Mouse (Mus musculus) layer of hippocampus, adult 2 months (tissue): Measurements from ENCODE around the gene St3gal5. TPM values are rescaled to one million over a fixed set of nuclear protein-coding genes. Genes with fewer than 3 reads are reported as not detected.
"Not testable (repeated sequence)": the region's sequence is repeated elsewhere in the genome, so short reads cannot be mapped to it uniquely, and the experiment has no call there.

Experiments used
- DNase-seq, 2 experiments: peaks; one replicate each; pipeline ENCODE4 v3.0.0; 2022; ENCODE audit warnings: low spot score in 2 of 2
- H3K27ac ChIP-seq: fragments of 200-600 bp; 2 replicates; pipeline ENCODE4 v1.8.1; 2022
- H3K4me3 ChIP-seq: fragments of 200-600 bp; 2 replicates; pipeline ENCODE4 v1.8.1; 2022; ENCODE audit warnings: mild to moderate bottlenecking
- CTCF ChIP-seq: fragments of 200-600 bp; conservative IDR thresholded peaks from 2 replicates; pipeline ENCODE4 v1.8.1; 2022; ENCODE audit warnings: antibody characterized with exemption, mild to moderate bottlenecking, moderate library complexity
- total RNA-seq, 2 experiments: library from RNA; stranded (reverse); gene quantifications; 2 replicates each; pipeline ENCODE4 v1.2.3; 2021

St3gal5 gene
- total RNA-seq, 2 experiments from 2014 or later = 99.3 TPM

DNA sequence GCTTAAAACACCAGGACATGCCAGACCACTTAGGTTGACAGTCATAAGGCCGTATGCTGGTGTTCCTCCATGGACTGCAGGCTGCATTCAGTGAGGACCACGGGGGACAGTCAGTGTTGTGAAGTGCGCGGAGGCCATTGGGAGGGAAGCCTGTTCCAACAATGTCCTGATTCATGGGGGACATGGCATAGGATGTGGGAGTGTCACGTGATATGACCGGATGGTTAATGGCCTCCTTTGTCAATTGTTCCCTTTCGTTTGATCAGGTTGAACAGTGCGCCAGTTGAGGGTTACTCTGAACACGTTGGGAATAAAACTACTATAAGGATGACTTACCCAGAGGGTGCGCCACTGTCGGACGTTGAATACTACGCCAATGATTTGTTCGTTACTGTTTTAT lies 49.4 kb downstream of the St3gal5 start:
- Histone ChIP-seq H3K27ac (no peak overlapping the region), H3K4me3 (no peak overlapping the region)
- no peak for TF ChIP-seq CTCF
- peak in 1 of 2 experiments; percentile 24 for DNase-seq

GRCm38 (mm10) chr6:72148721-72149120 lies 51.3 kb downstream of the St3gal5 start:
- no peak overlapping the region for H3K4me3 ChIP-seq
- TF ChIP-seq CTCF = no peak
- H3K27ac ChIP-seq = no peak overlapping the region

DNA sequence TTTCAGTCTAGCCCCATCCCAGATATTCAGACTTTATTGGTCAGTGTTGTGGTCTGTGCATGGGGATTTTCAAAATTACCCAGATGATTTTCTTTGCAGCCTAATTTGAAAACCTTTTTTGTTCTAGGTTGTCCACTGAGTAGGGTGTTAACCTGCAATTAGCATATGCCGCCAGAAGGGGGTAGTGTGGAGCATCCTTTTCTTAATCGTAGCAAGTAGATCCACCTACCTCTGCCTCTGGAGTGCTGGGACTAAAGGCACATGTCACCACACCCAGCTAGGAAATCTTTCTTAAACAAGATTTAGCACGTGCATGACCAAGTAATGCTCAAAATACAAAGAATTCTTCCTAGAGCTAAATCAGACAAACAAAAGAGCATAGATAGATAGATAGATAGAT lies 52.4 kb downstream of the St3gal5 start:
- DNase-seq = no peak
- Histone ChIP-seq H3K4me3 (no peak overlapping the region), H3K27ac (no peak overlapping the region)
- no peak; the same call in none of the 2 replicates for TF ChIP-seq CTCF

More at GRCm38 (mm10) chr6:72148721-72149120, 51.3 kb downstream of the St3gal5 start:
- no peak for DNase-seq

DNA sequence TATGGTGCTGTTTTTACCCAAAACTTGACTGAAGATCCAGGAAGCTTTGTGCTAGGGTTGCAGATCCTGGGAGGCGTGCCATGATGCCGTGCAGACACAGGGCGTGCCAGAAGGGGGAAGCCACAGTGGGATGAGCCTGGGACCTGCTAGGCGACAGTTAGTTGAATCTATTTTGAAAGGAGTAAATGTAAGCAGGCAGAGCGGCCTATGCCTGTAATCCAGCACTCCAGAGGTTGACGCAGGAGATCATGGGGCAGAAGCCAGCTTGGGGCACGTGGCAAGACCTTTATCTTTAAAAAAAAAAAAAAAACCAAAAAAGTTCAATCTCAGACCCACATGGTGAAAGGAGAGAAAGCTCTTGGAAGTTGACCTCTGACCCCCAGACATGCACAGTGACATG lies 55.3 kb downstream of the St3gal5 start:
- no peak for DNase-seq
- H3K4me3 ChIP-seq = no peak overlapping the region
- H3K27ac ChIP-seq = no peak overlapping the region
- TF ChIP-seq CTCF = no peak

DNA sequence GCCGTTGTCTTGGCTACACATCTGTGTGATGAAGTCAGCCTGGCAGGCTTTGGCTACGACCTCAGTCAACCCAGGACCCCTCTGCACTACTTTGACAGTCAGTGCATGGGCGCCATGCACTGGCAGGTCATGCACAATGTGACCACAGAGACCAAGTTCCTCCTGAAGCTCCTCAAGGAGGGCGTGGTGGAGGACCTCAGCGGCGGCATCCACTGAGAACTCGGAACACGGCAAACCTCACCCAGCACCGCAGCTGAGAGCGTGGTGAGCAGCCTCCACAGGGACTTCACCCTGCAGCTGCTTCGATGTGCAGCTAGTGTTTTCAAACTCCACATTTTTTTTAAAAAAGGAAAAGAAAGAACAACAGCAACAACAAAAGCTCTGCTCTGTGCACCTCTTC lies 56.1 kb downstream of the St3gal5 start:
- Histone ChIP-seq H3K4me3 (no peak overlapping the region), H3K27ac (no peak overlapping the region)
- DNase-seq = no peak
- TF ChIP-seq CTCF = no peak

- H3K27ac ChIP-seq, DNase-seq: not testable (repeated sequence)
Measured at GRCm38 (mm10) chr6:72154008-72154407, 56.6 kb downstream of the St3gal5 start.

DNA sequence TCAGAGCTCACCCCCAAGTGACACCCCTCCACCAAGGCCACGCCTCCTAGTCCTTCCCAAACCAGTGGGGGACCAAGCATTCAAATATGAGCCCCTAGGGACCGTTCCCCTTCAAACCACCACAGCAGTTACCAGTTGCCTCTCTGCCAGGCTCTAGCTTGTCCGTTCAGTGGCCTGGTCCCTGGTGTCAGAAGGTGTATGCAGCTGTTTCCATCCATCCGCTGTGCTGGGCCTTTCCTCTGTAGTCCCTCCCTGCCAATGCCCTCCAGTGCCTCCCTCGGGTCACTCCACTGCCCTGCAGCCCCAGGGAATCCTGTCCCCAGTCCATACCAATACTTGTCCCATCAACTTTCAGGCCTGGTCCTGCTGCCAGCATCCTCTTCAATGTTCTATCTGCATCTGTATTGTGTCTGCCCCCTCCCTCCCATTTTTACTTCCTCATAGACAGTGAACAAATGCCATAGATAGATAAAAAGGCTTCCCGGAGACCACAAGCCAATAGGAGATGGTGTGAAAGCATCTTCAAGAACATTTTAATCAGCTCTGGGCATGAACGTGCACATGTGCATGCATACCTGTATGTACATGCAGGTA lies 57.6 kb downstream of the St3gal5 start:
- Histone ChIP-seq H3K27ac (no peak overlapping the region), H3K4me3 (no peak overlapping the region)
- no peak for DNase-seq
- TF ChIP-seq CTCF = no peak

More at GRCm38 (mm10) chr6:72154008-72154407, 56.6 kb downstream of the St3gal5 start:
- H3K4me3 ChIP-seq = not testable (repeated sequence)

DNA sequence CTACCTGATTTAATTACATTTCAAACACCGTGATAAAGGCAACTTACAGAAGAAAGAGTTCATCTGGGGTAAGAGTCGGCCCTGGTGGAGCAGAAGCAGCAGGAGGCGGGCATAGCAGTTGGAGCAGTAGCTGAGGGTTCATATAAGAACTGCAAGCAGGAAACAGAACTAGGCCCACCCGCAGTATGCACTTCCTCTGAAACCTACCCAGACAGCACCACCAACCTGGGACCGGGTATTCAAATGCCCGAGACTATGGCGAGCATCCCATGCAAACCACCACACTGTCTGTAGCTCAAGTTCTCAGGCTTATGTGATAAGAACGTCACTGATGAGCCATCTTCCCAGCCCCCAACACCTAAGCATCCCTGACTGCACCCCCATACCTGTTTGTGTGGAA lies 58.3 kb downstream of the St3gal5 start:
- DNase-seq = no peak
- Histone ChIP-seq H3K27ac (no peak overlapping the region), H3K4me3 (no peak overlapping the region)
- no peak for TF ChIP-seq CTCF

GRCm38 (mm10) chr6:72158966-72159764 lies 61.8 kb downstream of the St3gal5 start:
- peak; percentile 42 for TF ChIP-seq CTCF
- Histone ChIP-seq H3K4me3 (no peak overlapping the region), H3K27ac (no peak overlapping the region)
- no peak for DNase-seq

DNA sequence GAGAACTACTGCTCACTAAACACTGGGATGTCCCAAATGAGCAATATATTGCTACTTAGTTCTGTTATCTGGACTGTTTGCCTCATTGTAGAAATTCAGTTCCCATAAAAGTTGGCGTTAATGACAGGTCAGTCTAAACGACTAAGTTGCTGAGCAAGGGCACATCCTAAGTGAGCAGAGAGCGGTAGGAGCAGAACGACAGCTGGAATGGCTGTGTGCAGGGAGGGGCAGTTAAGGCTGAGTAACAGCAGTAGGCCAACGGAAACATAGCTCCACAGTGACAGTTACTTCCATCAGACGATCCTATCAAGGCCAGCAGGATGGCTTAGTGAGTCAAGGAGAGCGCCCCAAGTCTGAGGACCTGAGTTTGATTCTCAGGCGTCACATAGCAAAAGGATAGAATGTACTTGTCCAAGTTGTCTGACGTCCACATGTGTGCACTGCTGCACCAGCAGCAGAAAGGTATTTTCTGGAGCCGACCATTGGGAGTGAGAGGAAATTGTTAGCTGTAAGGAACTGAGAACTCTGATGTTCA lies 62.5 kb downstream of the St3gal5 start:
- DNase-seq = no peak
- TF ChIP-seq CTCF = no peak

DNA sequence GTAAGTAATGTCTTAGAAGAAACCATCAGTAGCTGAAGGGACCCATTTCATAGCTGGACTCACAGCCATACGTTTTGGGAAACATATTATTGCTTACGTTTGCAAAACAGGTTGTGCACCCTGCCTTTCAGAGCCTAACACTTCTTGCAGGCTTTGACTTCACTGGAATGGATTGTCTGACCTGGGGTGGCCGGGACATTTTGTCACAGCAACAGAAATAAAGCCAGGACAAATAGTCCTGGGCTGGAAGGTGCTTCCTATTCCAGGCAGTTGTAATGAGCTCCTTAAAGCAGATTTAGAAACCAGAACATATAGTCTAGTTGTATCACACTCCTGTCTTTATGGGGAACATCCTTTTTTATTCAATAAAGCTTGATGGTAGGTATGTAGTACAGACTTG lies 63.6 kb downstream of the St3gal5 start:
- H3K4me3 ChIP-seq = no peak overlapping the region
- DNase-seq = no peak

More for the DNA sequence above, 62.5 kb downstream of the St3gal5 start:
- Histone ChIP-seq H3K27ac (no peak overlapping the region), H3K4me3 (no peak overlapping the region)

DNA sequence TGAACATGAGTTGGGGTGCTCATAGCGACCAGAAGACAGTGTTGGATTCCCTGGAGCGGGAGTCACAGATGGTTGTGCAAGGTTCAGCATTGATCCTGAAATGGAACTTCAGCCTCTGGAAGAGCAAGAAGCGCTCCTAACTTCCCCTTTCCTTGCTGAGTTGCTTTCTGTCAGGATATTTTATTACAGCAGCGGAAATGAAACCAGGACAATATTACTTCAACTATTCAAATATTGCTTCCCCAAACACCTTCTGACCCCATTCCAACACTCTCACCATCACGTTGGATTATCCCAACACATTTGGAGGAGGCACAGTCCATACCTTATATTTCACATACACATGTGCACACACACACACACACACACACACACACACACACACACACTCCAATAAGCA lies 64.4 kb downstream of the St3gal5 start:
- Histone ChIP-seq H3K4me3 (no peak overlapping the region), H3K27ac (no peak overlapping the region)
- no peak for TF ChIP-seq CTCF
- DNase-seq = no peak

More for the DNA sequence above, 63.6 kb downstream of the St3gal5 start:
- no peak for TF ChIP-seq CTCF
- no peak overlapping the region for H3K27ac ChIP-seq

GRCm38 (mm10) chr6:72162155-72162890 lies 64.9 kb downstream of the St3gal5 start:
- TF ChIP-seq CTCF = no peak
- Histone ChIP-seq H3K27ac (no peak overlapping the region), H3K4me3 (no peak overlapping the region)
- no peak for DNase-seq
